Comparison of ENCODE assay signal across 8 mouse cellular contexts in the genomic region with DNA sequence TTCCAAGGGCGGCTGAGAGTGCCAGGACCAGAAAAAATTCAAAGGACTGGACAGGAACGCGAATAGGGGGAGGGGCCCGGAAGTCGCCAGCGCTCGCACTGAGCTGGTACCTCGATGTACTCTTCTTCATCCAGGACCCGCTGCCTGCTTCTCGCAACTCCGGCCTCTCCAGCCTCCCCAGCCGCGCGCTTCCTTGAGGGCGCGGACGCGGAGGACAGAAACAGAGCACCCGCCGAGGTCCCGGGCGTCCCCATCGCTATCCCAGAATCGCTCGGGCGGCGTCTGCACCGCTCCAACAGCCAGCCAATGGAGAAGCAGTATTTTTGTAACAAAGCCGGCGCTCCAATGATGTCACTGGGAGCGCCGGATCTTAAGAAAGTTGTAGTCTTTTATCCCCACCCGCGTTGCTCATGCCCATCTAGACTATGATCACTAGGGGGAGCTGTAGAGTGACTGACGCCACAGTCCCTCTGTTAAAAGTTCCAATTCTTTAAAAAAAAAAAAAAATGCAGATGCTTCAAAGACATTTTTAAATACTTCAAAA. TPM values are rescaled to one million over a fixed set of nuclear protein-coding genes. Genes with fewer than 3 reads are reported as not detected.
DNase-seq lines count a peak whose midpoint lies in the region; ATAC-seq and TF ChIP-seq lines count a peak whose summit lies in the region.

Ess2 (minus strand) TSS at position 297 of the 544 bp plus-strand sequence.

- H3K9ac ChIP-seq in CH12.LX (ENCODE audit: insufficient read depth, low read depth) = peak within 1 kb of the TSS; percentile 74
- H3K9ac ChIP-seq in forebrain, embryonic 11.5 days (ENCODE audit: low read length) = peak within 1 kb of the TSS; percentile 92
- H3K9ac ChIP-seq in heart, embryonic 16.5 days (ENCODE audit: low read length) = peak within 1 kb of the TSS; percentile 84
- H3K9ac ChIP-seq in liver, embryonic 15.5 days = peak within 1 kb of the TSS; percentile 67
- peak within 1 kb of the TSS; percentile 72 for H3K9ac ChIP-seq in neural tube, embryonic 12.5 days

- peak within 1 kb of the TSS; percentile 80 for H3K4me2 ChIP-seq in CH12.LX (ENCODE audit: insufficient read depth, low read depth, poor library complexity, severe bottlenecking)
- H3K4me2 ChIP-seq in forebrain, embryonic 11.5 days (ENCODE audit: low read depth, low read length, severe bottlenecking) = peak within 1 kb of the TSS; percentile 92
- peak within 1 kb of the TSS; percentile 99 for H3K4me2 ChIP-seq in heart, embryonic 16.5 days (ENCODE audit: low read depth, low read length)
- peak within 1 kb of the TSS; percentile 86 for H3K4me2 ChIP-seq in liver, embryonic 15.5 days
- peak within 1 kb of the TSS; percentile 87 for H3K4me2 ChIP-seq in neural tube, embryonic 12.5 days (replicated peaks)

- peak; percentile 66 to 96 for TF ChIP-seq CTCF in CH12.LX (conservative IDR thresholded peaks at IDR 0.05 in 1 of 2, IDR thresholded peaks at IDR 0.05 in 1 of 2; ENCODE audit: low read depth in 2 of 2, low read length in 2 of 2)

- dilution Hi-C loops in CH12.LX (cut with MboI; ENCODE audit: extremely low pct_ligation_motif_present, extremely low pct_unique_long_range_greater_than_20kb, low sequenced_read_pairs) = no loop called here

- peak; percentile 92 for TF ChIP-seq POLR2A in CH12.LX (IDR thresholded peaks at IDR 0.05; ENCODE audit: low read depth, low read length)

- H3K27ac ChIP-seq in CH12.LX (ENCODE audit: insufficient read depth, low read depth) = peak within 1 kb of the TSS; percentile 10; the same call in 1 of the 2 replicates
- peak within 1 kb of the TSS; percentile 65; the same call in 1 of the 2 replicates for H3K27ac ChIP-seq in forebrain, embryonic 11.5 days (ENCODE audit: low read depth, low read length)
- H3K27ac ChIP-seq in heart, embryonic 16.5 days (ENCODE audit: low read length) = peak within 1 kb of the TSS; percentile 71; the same call in 1 of the 2 replicates
- peak within 1 kb of the TSS; percentile 49; the same call in 1 of the 2 replicates for H3K27ac ChIP-seq in liver, embryonic 15.5 days (replicated peaks)
- H3K27ac ChIP-seq in neural tube, embryonic 12.5 days = no peak within 1 kb of the TSS

- H3K4me3 ChIP-seq in CH12.LX (replicated peaks in 1 of 3; ENCODE audit: low read depth in 2 of 3, low read length in 2 of 3, poor library complexity in 1 of 3) = peak within 1 kb of the TSS; percentile 73 to 90 (median 78)
- H3K4me3 ChIP-seq in forebrain, embryonic 11.5 days (ENCODE audit: low read depth, low read length) = peak within 1 kb of the TSS; percentile 80
- H3K4me3 ChIP-seq in heart, embryonic 16.5 days (ENCODE audit: low read length) = peak within 1 kb of the TSS; percentile 90
- H3K4me3 ChIP-seq in liver, embryonic 15.5 days (replicated peaks) = peak within 1 kb of the TSS; percentile 80
- peak within 1 kb of the TSS; percentile 78 for H3K4me3 ChIP-seq in neural tube, embryonic 12.5 days

- H3K27me3 ChIP-seq in CH12.LX (replicated peaks) = peaks cover 25% of the 10 kb centered on the region
- H3K27me3 ChIP-seq in forebrain, embryonic 11.5 days (ENCODE audit: control insufficient read depth, insufficient read depth, low read length) = peaks cover 43% of the 10 kb centered on the region
- H3K27me3 ChIP-seq in heart, embryonic 16.5 days (ENCODE audit: control insufficient read depth, insufficient read depth, low read length) = peaks cover 42% of the 10 kb centered on the region
- peaks cover 47% of the 10 kb centered on the region for H3K27me3 ChIP-seq in liver, embryonic 15.5 days
- H3K27me3 ChIP-seq in neural tube, embryonic 12.5 days (replicated peaks) = peaks cover 44% of the 10 kb centered on the region

- peak; percentile 97 for ATAC-seq in forebrain, embryonic 11.5 days (replicated peaks; ENCODE audit: low FRiP score)
- ATAC-seq in heart, embryonic 16.5 days (replicated peaks; ENCODE audit: extremely low read depth, insufficient read depth, low FRiP score) = peak; percentile 88
- ATAC-seq in liver, embryonic 15.5 days (ENCODE audit: insufficient read depth) = peak; percentile 90
- peak; percentile 92 for ATAC-seq in neural tube, embryonic 12.5 days (ENCODE audit: low FRiP score, low read depth)

- in situ Hi-C loops in CH12.LX (cut with MboI; ENCODE audit: low pct_ligation_motif_present, low pct_unique_long_range_greater_than_20kb, low sequenced_read_pairs) = loop anchor here (5.0 kb wide), 2 partner anchors 76 to 126 kb away; no protein-coding TSS in a partner anchor

- peaks cover 34 to 39% of the 10 kb centered on the region in 2 experiments for H3K36me3 ChIP-seq in CH12.LX (replicated peaks in 1 of 2; ENCODE audit: control insufficient read depth in 1 of 2, insufficient read depth in 1 of 2, low read length in 1 of 2)
- H3K36me3 ChIP-seq in forebrain, embryonic 11.5 days (ENCODE audit: control insufficient read depth, insufficient read depth, low read length) = no peaks in the 10 kb centered on the region; the same call in 1 of the 2 replicates
- peaks cover 32% of the 10 kb centered on the region for H3K36me3 ChIP-seq in heart, embryonic 16.5 days (ENCODE audit: control insufficient read depth, insufficient read depth)
- peaks cover 33% of the 10 kb centered on the region for H3K36me3 ChIP-seq in liver, embryonic 15.5 days (replicated peaks)
- peaks cover 33% of the 10 kb centered on the region for H3K36me3 ChIP-seq in neural tube, embryonic 12.5 days

- peaks cover 8% of the 10 kb centered on the region for H3K9me3 ChIP-seq in CH12.LX (replicated peaks; ENCODE audit: low read length)
- no peaks in the 10 kb centered on the region for H3K9me3 ChIP-seq in forebrain, embryonic 11.5 days (ENCODE audit: control insufficient read depth, low read length)
- no peaks in the 10 kb centered on the region for H3K9me3 ChIP-seq in heart, embryonic 16.5 days (replicated peaks; ENCODE audit: control insufficient read depth, low read length)
- H3K9me3 ChIP-seq in liver, embryonic 15.5 days (replicated peaks) = no peaks in the 10 kb centered on the region
- no peaks in the 10 kb centered on the region for H3K9me3 ChIP-seq in neural tube, embryonic 12.5 days

- DNase-seq in CH12.LX (ENCODE audit: extremely low read depth) = peak; percentile 99
- peak; percentile 98 for DNase-seq in c-Kit-positive CD71-positive TER-119-negative erythroid progenitor cells, embryonic 14.5 days (ENCODE audit: low read depth)
- DNase-seq in forebrain, embryonic 11.5 days (ENCODE audit: low spot score) = peak; percentile 91
- DNase-seq in kidney, postnatal 36 days = peak; percentile 92 to 96
- peak; percentile 98 for DNase-seq in telencephalon, adult 2 months (ENCODE audit: low read depth, low spot score)

- TF ChIP-seq EP300 in CH12.LX (IDR thresholded peaks at IDR 0.05; ENCODE audit: low read length) = no peak

- peaks cover 14% of the 10 kb centered on the region for H3K79me2 ChIP-seq in CH12.LX (replicated peaks; ENCODE audit: control insufficient read depth, extremely low read depth, insufficient read depth, poor library complexity, severe bottlenecking)

- TF ChIP-seq RAD21 in CH12.LX (IDR thresholded peaks at IDR 0.05; ENCODE audit: low read depth, low read length) = peak; percentile 76

- H3K4me1 ChIP-seq in CH12.LX (ENCODE audit: control insufficient read depth in 1 of 2, insufficient read depth in 2 of 2) = peaks cover 4 to 9% of the 10 kb centered on the region in 2 experiments; a peak in 3 of 4 replicates
- H3K4me1 ChIP-seq in forebrain, embryonic 11.5 days (replicated peaks; ENCODE audit: control insufficient read depth, insufficient read depth, low read length) = peaks cover 12% of the 10 kb centered on the region; the same call in 1 of the 2 replicates
- H3K4me1 ChIP-seq in heart, embryonic 16.5 days (ENCODE audit: control insufficient read depth, insufficient read depth, low read length) = peaks cover 10% of the 10 kb centered on the region
- H3K4me1 ChIP-seq in liver, embryonic 15.5 days (replicated peaks) = peaks cover 24% of the 10 kb centered on the region
- H3K4me1 ChIP-seq in neural tube, embryonic 12.5 days = peaks cover 19% of the 10 kb centered on the region

- 0% methylated on average over 35 of the region's 35 CpGs for WGBS in forebrain, embryonic 11.5 days
- under 1% methylated on average over 35 of the region's 35 CpGs for WGBS in heart, embryonic 16.5 days
- WGBS in liver, embryonic 15.5 days (ENCODE audit: insufficient replicate concordance) = under 1% methylated on average over 35 of the region's 35 CpGs
- WGBS in neural tube, embryonic 12.5 days = under 1% methylated on average over 35 of the region's 35 CpGs

TF ChIP-seq in CH12.LX, 34 proteins besides CTCF, POLR2A, EP300 and RAD21 (continues in another document):
- peak; percentile 100 for TF ChIP-seq ZNF384 (IDR thresholded peaks at IDR 0.05; ENCODE audit: low read depth, low read length)
- peak; percentile 82 for TF ChIP-seq SMC3 (IDR thresholded peaks at IDR 0.05; ENCODE audit: low read depth, low read length)
- TF ChIP-seq MEF2A (IDR thresholded peaks at IDR 0.05; ENCODE audit: borderline replicate concordance, low read depth, low read length) = peak; percentile 77
- TF ChIP-seq PAX5 (IDR thresholded peaks at IDR 0.05; ENCODE audit: low read length) = no peak
- peak; percentile 66 for TF ChIP-seq JUND (conservative IDR thresholded peaks at IDR 0.05; ENCODE audit: low read depth, low read length)
- no peak for TF ChIP-seq E2F4 (IDR thresholded peaks at IDR 0.05; ENCODE audit: insufficient replicate concordance, low read depth, low read length)
- TF ChIP-seq MYC (IDR thresholded peaks at IDR 0.05; ENCODE audit: low read depth, low read length) = peak; percentile 91
- peak; percentile 87 for TF ChIP-seq CHD2 (IDR thresholded peaks at IDR 0.05; ENCODE audit: low read length)
- TF ChIP-seq JUN (IDR thresholded peaks at IDR 0.05; ENCODE audit: insufficient read depth, low read depth, low read length) = no peak
- TF ChIP-seq MAZ (IDR thresholded peaks at IDR 0.05; ENCODE audit: low read depth, low read length) = peak; percentile 61; the same call in 1 of the 2 replicates
- peak; percentile 87 for TF ChIP-seq NELFE (IDR thresholded peaks at IDR 0.05; ENCODE audit: low read depth, low read length)
- no peak; the same call in none of the 2 replicates for TF ChIP-seq MAX (IDR thresholded peaks at IDR 0.05; ENCODE audit: low read length)
- peak; percentile 75 for TF ChIP-seq TBP (conservative IDR thresholded peaks at IDR 0.05; ENCODE audit: low read depth, low read length)
- peak; percentile 56; the same call in 1 of the 2 replicates for TF ChIP-seq GABPA (IDR thresholded peaks at IDR 0.05; ENCODE audit: insufficient replicate concordance, low read depth, low read length)

RNA-seq across cellular contexts. Expression of gene Ess2, which starts in this region (rescaled TPM):
- total RNA-seq in CH12.LX (2012; rRNA removed) = 33.1 and 36.7 TPM in 2 replicates
- 31.1 and 31.4 TPM in 2 replicates for total RNA-seq in CH12.LX (2014; rRNA removed)
- polyA plus RNA-seq in CH12.LX (2012; ENCODE audit: insufficient read length, low read depth) = 37.0 and 38.7 TPM in 2 replicates
- polyA plus RNA-seq in forebrain, embryonic 11.5 days (2014; fragmentation: Nextera tagmentation; extraction: Ambion mirVana) = 50.2 and 54.3 TPM in 2 replicates
- 31.6 and 32.7 TPM in 2 replicates for polyA plus RNA-seq in heart, embryonic 16.5 days (2015; fragmentation: Nextera tagmentation; extraction: Ambion mirVana)
- polyA plus RNA-seq in liver, embryonic 15.5 days (2015; fragmentation: Nextera tagmentation; extraction: Ambion mirVana) = 9.9 and 10.0 TPM in 2 replicates
- 52.1 and 54.6 TPM in 2 replicates for polyA plus RNA-seq in neural tube, embryonic 12.5 days (2016; fragmentation: Nextera tagmentation; extraction: Ambion mirVana)
